Mouse (Mus musculus) neutrophil, adult 5-6 weeks (primary cell): ENCODE measurements around the gene Marcks. TPM values are rescaled to one million over a fixed set of nuclear protein-coding genes. Genes with fewer than 3 reads are reported as not detected.
A peak's percentile ranks its signal among the peaks of the same experiment; 100 is the strongest.

Experiments used
- ATAC-seq: fragments of 151-379, 151-347 bp; 2 replicates; pipeline ENCODE4 v1.8.0; 2017; ENCODE audit warnings: mild to moderate bottlenecking, moderate TSS enrichment; ENCODE audit not compliant: insufficient number of reproducible peaks, poor library complexity, low FRiP score, severe bottlenecking; ENCODE audit errors: extremely low read depth
- total RNA-seq: library from RNA; stranded (forward); fragments of 200-1000 nt; gene quantifications from 2 replicates; pipeline ENCODE4 v1.2.3, GENCODE M21; 2017

Gene Marcks
- total RNA-seq, result 241 and 271 TPM in 2 replicates

DNA sequence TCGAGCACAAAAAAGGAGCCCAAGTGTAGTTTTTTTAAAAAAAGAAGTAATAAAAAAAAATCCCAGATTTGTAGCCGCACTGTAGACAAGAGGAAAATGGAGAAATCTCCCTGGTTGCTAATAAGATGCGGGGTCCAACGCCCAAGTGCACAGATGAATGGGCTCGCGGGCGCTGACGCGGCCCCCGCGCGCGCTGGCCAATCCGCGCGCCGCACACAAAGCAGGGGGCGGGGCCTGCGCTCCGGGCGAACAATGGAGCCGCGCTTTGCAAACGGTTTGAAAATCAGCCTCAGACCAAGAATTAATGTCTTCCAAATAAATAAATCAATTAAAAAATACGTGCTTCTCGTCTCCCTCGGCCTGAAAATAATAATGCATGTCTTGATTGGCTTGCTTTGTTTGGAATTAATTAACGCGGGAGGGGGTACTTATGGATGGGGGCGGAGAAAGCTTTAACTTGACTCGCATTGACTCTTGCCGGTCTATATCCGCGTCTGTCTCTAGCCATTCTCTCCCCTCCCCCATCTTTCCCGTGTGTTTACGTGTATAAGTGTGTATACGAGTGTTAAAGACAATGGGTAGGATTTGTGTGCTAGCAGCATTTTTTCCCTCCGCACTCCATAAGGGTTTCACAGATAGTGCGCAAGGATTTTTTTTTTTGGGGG, at the start of gene Marcks:
Marcks (minus strand) TSS at position 143 of the 665 bp plus-strand sequence.
- peak; percentile 38 for ATAC-seq

DNA sequence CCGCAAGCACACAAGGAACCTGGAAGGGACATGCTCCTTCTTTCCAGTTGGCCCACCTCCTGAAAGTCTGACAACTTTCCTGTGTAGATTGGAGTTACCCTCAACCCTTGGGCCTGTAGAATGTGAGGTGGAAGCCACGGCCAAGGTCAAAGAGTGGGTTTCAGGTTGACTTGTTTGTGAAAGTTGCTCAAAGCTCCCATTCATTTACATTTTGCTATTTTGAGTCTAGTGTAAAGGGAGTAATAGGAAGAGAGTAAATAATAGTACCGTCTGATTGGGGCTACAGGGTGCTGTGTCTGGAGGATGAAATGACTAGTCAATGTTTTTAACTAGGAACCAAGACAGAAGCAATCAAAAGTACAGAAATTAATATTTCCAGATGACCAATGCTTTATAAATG, 38.4 kb upstream of the Marcks start:
- ATAC-seq, result no peak

DNA sequence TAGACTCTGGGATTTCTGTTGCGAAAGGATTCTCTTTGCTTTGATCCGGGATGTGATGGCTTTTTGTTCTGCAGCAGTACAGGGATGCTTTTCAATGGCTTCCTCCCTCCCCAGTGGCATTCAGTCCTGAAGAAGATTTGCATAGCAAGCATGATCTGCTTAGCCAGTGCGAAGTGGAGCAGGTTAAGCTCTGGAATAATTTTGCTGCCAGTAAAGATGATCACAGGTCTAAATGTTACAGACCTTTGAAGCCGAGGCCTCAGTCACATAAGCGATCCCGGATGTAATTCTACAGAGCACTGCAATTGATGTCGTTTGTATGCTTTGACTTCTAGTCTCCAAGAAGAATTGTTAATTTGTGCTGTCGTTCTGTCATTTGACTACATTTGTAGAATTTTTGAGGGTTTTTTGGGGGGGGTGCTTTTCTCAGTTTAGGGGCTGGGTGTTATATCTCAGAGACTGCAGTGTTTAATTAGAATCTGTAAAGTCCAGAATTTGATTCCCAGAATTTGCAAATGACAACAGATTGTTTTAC, 33.8 kb upstream of the Marcks start:
- ATAC-seq, result no peak

DNA sequence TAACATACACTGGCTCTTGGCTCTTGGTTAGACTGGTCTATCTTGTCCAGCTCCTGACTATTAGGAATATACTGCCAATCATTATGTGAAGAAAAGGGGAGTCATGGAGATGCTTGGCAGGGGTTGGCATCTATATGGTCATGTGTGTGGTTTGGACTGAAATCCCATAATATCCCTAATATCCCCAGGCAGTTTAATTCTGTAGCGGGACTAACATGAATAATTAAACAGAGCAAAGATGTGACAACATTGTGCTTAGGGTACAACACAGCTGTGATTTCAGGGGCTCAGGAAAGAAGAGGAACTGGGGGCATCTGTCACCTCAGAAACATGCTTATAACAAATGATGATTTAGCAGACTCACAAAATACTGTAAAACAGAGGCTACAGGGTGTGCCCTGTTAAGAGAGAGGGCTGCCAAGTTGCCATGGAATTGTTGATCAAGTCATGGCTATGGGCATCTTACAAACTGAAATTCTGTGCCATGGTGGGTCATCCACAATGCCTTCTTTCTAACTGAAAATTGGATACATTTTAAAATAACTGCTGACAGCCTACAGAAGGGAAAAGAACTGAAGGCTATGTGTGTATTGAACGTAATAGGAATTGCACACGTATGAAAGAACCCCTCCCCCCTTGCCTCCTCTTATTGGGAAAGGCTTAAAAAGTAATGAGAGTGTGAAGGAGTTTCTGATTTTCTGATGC, 33.1 kb upstream of the Marcks start:
- ATAC-seq, result no peak

DNA sequence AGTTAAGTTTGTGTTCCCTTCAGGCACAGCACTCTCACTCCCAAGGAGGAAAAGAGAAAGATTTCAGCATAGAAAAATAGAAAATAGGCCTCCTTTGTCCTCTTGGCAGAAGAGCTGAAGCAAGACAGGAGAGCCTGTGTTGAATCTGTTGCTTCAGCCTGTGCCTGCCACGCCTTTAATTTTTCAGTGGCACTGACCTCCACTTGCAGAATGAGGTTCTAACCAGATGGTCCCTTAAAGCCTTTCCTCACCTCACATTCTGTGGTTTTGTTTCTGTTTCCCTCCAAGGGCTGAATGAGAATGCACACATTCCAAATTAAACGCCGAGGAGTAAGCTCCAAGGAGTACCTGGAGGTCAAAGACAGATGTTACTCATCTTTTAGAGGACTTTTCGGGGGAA, 32.2 kb upstream of the Marcks start:
- no peak for ATAC-seq

DNA sequence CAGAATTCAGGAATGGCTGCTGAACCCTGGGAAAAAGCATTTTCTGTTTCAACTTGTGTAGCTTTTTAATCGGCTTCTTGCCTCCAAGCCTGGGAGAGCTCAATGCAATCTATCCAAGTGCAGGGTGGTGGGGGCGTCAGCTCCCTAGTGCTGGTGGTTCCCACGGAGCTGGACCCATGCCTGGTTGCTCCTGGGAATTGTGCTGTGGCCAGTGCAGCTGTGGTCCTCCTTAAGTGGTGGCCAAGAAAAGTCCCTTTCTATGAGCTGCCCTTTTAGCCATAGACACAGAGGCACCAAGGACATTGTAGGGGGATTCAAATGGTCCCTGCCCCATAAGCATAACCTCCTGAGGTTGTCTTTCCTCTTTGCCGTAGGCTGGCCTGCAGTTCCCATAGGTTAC, 31.7 kb upstream of the Marcks start:
- no peak for ATAC-seq

DNA sequence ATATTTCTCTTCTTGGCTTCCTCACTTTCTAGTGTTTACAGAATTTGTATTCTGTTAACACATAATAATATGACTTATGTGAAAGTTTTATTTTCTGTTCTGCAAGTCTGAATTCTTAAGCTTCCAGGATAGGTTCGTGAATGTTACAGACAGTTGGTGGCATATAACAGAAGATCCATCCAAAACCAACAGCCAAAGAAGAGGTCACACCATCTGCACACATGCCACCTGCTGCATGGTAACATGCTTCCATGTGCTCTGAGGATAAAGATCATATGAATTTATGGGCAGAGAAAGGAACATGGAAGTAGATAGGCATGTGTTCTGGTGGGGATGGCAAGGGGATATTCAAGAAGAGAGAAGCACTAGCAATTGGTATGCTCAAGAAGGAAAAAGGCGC, 28.8 kb upstream of the Marcks start:
- ATAC-seq, result no peak

DNA sequence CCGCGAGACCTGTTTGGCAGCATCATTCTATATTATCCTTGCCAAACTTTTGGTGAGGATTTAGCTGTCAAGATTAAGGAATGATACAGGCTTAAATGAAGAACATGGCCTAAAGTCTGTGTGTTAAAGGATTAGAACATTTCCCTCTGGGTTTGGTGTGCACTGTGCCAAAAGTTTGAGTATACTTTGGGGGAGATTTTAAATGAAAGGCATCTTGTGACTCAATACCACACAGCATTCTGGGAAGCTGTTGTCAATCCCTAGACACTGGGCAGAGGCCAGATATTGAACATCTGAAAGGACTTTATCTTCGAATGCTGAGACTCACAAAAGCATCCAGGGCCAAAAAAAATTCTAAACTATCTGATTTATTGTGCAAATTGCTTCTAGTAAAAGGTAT, 21.0 kb upstream of the Marcks start:
- ATAC-seq, result no peak

DNA sequence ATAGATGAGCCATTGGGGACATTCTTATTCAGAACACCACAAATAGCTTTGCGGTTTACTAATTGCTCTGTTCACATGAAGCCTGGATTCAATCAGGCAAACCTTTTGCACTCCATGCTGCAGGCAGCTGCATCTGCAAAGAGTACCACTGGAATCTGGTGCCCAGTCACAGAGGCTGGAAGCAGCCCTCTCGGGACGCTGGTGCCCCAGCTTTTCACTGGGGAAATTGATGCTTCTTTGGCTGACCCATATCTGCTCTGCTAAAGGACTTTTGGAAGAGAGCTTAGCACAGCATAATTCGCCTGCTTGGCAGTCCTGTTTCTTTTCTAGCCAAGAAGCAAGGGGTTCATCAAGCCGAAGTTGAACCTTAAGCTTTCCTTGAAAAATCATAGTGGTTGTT, 18.4 kb upstream of the Marcks start:
- no peak for ATAC-seq

DNA sequence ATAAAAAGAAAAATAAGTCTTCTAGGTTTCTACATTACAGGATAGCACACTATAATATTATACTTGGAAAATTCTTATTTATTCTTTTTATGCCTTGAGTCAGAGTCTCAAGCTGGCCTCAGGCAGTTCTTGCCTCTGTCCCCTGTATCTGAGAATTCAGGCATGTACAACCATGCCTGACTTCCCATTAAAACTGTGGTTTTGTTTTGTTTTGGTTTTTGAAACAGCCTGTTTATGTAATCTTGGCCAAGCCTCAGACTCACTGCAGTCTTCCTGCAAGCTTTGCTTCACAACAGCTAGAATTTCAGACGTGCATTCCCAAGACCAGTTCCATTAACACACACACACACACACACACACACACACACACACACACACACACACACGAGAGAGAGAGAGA, 16.4 kb upstream of the Marcks start:
- ATAC-seq, result no peak

DNA sequence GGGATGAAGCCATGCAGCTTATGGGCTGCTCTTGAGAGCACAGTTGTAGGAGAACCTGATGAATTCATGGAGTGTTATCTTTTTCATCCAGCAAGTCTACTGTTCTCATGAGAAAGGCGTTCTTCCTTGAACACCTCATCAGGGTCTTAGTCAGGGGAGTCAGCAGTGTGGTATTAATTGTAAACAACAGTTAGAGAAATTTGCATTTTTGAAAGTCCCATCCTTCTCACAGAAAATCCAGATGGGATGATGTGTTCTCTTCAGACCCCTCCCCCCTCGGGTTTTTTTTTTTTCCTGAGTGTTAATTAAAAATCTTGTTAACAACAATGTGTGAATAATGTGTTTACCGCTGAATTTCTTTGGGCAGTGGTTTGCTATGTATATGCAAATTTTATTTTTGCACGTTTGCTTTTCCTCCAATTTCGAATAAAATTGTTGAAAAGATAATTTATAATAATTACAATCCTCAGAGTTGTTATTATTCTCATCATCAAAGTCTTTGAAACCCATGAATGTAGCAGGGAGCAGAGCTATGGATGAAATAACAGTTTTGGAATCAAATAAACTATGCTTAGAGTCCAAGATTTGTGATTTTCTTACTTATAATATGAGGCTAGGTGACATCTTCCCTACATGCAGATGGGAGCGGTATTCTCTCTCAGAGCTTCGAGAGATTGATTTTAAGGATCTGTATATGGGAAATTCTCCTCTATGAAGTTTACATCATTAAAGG, 13.0 kb upstream of the Marcks start:
- ATAC-seq, result no peak

DNA sequence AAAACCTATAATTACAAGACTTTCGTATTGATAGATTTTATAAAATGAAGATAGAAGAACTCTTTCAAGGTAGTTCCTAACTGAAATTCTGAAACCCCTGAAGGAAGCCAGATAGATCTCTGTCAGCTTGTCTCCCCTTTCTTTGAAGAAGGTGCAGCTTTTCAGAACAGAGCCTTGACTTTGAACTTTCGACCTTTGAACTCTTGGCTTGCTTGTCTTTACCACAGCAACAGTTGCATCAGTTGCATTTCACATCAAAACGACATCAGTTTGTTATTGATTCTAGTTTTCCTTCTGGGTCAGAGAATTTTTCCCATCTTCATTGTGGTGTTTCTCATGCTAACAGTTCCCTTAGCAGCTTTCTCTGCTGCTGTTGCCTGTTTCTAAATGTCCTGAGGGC, 9.3 kb upstream of the Marcks start:
- ATAC-seq, result no peak

DNA sequence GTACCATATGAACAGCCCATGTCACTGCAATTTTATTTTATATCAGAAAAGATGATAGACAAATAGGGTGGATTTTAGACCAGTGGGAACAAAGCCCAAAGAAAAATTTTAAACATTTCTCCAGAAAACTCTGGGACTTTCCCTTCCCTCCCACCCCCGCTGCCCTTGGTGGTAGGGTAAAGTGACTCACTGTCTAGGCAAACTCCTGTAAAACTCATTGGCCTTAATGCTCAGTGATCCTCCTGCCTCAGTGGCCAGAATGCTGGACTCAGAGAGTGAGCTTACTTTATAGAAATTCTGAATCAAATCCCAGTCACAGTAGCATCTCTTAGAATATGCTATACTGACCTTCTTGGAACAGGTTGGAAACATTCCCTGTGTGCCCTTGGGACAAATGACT, 6.7 kb upstream of the Marcks start:
- ATAC-seq, result no peak

DNA sequence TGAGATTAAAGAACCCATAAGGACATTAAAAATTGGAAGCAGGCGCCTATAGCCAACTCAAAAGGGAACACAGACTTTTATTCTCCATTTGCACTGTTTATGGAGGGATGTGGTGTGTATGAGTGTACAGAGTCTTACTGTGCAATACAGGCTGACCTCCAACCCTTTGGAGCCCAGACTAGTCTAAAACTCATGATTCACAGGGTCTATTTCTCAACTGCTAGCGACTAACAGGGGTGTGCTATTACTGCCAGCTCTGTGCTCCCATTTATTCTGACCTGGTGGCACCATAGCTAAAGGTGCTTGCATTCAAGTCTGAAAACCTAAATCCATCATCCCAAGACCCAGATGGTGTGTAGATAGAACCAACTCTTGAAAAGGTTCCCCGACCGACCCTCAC, 2.9 kb upstream of the Marcks start:
- ATAC-seq, result no peak

DNA sequence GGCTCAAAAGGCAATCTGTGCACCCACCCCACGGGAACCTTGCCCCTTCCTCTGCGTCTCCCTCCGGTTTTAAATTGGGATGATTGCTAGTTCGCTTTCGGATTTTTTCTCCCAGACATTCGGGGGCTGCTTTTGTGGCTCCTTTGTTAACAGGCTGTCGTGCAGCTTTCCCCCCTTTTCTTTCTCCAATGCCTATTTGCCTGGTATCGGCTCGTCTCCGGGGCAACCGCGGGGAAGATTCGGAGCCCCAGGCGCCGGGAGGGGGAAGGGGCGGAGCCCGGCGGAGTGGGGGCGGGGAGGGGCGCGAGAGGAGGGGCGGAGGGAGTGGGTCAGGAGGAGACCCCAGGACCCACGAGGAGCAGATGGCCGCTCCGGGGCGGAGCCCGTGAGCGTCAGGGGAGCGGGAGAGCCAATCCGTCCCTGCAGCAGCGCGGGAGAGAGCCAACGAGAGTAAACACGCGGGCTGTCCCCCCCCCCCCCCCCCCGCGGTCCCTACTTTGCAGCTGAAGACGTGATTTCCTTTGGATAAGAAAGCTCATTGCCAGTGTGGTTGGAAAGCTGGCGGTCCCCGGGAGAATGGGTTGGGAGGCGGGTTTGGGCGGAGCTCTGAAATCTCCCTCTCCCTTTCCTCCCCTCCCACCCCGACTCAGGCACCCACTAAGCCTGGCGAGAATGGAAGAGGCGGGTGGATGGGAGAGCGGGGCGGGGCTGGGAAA, 2.2 kb upstream of the Marcks start:
- ATAC-seq, result peak; percentile 20

DNA sequence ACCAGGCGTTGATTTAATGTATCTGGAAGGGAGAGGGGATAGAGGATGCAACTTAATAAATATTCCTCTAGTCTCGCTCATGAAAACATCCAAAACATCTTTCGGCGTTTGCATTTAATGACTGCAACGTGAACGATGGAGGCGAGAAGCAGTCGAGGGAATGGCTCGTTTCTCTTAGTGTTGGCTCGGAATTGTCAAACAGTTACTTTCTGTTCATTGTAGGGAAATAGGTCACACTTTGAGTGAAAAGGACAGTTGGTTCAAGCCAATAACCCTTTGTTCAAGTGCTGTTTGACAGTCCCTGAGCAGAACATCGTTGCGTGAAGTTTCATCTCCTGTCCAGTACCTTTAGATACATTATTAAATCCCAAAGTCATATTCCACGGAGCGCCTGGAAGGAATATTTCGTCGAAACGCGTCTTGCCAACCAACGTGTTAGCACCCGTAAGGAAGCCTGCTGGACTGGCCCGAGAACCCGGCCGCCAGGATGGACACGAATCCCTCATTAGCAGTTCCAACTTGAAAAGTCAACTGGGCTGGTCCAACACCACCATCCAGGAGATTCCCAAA, 1.5 kb upstream of the Marcks start:
- ATAC-seq, result no peak

DNA sequence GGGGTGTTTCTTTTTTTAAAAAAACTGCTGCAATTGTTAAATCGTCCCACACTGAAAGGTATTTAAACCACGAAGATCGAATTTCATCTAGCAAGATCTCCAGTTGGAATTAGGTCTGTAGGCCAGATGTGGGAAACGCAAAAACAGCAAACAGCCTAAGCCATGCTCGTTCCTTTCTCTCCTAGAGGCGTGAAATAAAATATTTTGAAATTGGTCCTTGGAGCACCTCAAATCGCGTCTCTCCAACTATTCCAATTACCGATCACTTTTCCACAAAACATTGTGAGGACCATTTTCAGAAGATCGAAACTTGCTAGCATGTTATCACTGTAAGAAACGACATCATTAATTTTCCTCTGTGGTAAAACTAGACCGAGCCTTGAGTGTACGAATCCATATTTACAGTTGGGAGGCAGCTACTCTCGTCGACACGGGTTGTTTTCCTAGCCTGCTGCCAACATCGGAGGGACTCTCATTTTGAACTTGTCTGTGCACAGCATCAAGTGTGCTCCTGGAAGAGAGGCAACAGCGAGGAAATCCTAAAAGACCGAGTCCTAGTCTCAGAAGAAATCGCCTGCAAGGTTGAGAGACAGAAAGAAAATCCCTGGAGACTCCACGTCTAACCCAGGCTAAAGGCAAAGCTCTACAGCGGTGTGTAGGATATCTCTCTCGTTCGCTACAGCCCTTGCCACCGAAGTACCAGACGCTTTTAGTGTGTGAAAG, 884 bp upstream of the Marcks start:
- ATAC-seq, result no peak

DNA sequence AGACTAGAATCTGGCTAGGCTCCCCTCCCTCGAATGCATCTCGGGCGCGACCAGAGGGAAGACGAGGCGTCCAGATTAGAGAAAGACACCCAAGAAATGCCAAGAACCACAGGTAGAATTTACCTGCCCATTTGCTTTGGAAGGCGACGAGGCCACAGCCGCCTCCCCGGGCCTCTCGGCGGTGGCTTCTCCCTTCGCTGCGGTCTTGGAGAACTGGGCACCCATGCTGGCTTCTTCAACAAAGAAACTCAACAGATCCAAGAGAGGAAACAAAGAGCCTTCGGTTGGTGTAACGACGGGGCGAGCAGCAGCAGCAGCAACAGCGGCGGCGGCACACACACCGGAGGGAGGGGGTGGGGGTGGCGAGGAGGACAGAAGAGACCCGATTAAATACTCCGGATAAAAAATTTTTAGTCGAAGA, 399 bp downstream of the Marcks start:
- no peak for ATAC-seq
